Mouse (Mus musculus) heart, embryonic 12.5 days (tissue): ENCODE data around the gene Cbx8. TPM values are rescaled to one million over a fixed set of nuclear protein-coding genes. Genes with fewer than 3 reads are reported as not detected.

Experiments used
- ATAC-seq: fragments of 200-750 bp; cut with Nextera tagmentation; 2 replicates; pipeline ENCODE4 v1.8.0; 2017; ENCODE audit warnings: moderate TSS enrichment, moderate library complexity; ENCODE audit not compliant: insufficient number of reproducible peaks, low FRiP score
- H3K27ac ChIP-seq: fragments of 300-500 bp; sonication (generic); 2 replicates; pipeline ENCODE4 v1.5.1; 2016; ENCODE audit warnings: mild to moderate bottlenecking, moderate library complexity; ENCODE audit not compliant: poor library complexity, severe bottlenecking
- H3K27me3 ChIP-seq: fragments of 300-500 bp; sonication (generic); replicated peaks from 2 replicates; pipeline ENCODE4 v1.6.1; 2016; ENCODE audit warnings: mild to moderate bottlenecking, moderate library complexity
- H3K36me3 ChIP-seq: fragments of 300-500 bp; sonication (generic); 2 replicates; pipeline ENCODE4 v1.6.1; 2016; ENCODE audit warnings: mild to moderate bottlenecking, moderate library complexity
- H3K4me1 ChIP-seq: fragments of 300-500 bp; sonication (generic); replicated peaks from 2 replicates; pipeline ENCODE4 v1.6.1; 2016; ENCODE audit warnings: mild to moderate bottlenecking
- H3K4me2 ChIP-seq: fragments of 300-500 bp; sonication (generic); 2 replicates; pipeline ENCODE4 v1.6.1; 2016; ENCODE audit warnings: mild to moderate bottlenecking, moderate library complexity
- H3K4me3 ChIP-seq: fragments of 300-500 bp; sonication (generic); 2 replicates; pipeline ENCODE4 v1.5.1; 2016; ENCODE audit warnings: mild to moderate bottlenecking
- H3K9ac ChIP-seq: fragments of 300-500 bp; sonication (generic); 2 replicates; pipeline ENCODE4 v1.6.1; 2016; ENCODE audit warnings: mild to moderate bottlenecking, moderate library complexity
- H3K9me3 ChIP-seq: fragments of 300-500 bp; sonication (generic); replicated peaks from 2 replicates; pipeline ENCODE4 v1.6.1; 2016; ENCODE audit warnings: mild to moderate bottlenecking, moderate library complexity
- WGBS: fragments of 180-500 bp; shearing (Covaris S2); methylation state at CpG from one replicate; pipeline ENCODE4 v1.1.7; 2016; 5-methylcytosine and 5-hydroxymethylcytosine counted together
- polyA plus RNA-seq: library from polyadenylated mRNA; unstranded; fragments of >200 nt; fragmentation: Nextera tagmentation; extraction: Ambion mirVana; gene quantifications from 2 replicates; pipeline ENCODE4 v1.2.1, GENCODE M21; 2016

Gene Cbx8
- polyA plus RNA-seq = 7.3 and 8.8 TPM in 2 replicates

DNA sequence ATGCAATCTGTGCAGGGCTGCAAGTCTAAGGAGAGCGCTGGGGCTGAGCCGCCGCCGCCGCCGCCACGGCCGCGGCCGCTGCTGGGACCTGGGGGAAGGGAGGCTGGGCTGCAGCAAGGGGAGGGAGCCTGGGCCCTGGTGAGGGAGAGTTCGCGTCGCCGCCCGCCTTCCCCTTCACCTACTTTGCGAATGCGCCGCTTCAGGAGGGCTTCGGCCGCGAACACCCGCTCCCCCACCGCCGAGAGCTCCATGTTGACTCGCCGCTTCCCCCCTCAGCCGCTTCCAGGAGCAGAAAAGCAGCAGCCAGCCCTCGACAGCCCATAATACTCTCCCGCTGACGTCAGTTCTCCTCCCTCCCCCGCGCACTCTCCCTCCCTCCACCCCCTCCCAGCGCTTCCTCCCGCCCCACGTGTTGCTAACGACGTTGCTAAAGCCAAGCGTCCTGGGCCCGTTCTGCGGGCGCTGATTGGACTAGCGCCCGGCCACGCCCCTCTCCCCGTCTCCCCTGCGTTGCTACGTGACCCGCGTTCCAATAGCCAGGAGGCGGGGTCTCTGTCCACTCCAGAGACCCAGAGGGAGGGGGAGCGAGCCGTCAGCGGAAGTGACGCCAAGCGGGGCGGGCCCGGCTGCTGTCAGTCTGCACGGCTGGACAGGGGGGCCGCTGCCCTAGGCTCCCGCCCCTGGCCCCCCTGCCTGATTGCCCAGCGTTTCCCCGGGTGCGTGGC lies at the start of gene Cbx8:
Gene Cbx8 (minus strand): TSS at position 370 of the 725 bp plus-strand sequence.
- peak within 1 kb of the TSS; percentile 94 for H3K4me2 ChIP-seq
- H3K9me3 ChIP-seq = no peaks in the 10 kb centered on the region
- peak within 1 kb of the TSS; percentile 88 for H3K9ac ChIP-seq
- H3K27ac ChIP-seq = peak within 1 kb of the TSS; percentile 85
- peaks cover 79% of the 10 kb centered on the region for H3K27me3 ChIP-seq
- WGBS = under 1% methylated on average over 52 of the region's 63 CpGs
- peaks cover 62% of the 10 kb centered on the region for H3K4me1 ChIP-seq
- peak; percentile 96 for ATAC-seq
- H3K4me3 ChIP-seq = peak within 1 kb of the TSS; percentile 78
- peaks cover 10% of the 10 kb centered on the region for H3K36me3 ChIP-seq

DNA sequence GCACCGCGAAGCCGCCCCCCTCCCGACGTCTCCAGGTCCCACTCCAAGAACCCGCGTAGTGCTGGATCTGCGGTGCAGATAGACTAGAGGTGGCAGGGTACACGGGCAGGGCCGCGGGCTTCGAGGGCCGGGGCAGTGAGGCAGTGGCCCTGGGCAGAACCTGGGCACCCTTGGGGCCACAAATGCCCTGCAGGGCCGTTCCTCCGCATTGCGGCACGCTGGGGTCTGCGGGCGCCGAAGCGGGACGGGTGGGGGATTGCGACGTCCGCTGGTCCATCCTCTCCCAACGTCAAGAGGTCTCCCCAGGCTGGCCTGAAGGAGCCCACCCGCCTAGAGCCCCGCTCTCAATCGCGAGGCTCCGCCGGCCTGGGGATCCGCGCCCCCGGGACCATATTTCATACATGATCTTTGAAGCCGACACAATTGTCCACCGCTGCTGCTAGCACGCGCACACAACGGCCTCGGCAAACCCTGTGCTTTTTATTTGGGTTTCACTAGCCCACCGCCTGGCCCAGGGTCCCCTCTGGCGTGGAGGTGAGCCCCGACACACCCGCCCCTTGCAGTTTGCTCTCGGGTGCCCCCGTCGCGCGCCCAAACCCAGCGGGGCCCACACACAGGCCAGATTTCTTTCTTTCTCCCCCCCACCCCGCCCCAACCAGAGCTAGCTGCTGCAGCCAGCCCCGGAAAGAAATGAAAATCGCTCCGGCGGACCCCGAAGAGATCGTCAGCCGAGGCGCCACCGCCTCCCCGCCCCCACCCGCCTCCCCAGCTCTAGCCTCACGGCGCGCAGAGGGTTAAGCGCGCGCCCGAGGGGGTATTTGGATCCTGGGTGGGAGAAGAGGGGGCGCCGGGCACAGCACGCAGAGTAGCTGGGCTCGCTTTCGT lies 49.5 kb upstream of the Cbx8 start:
- Histone ChIP-seq H3K36me3 (no peaks in the 10 kb centered on the region), H3K4me3 (peak overlapping the region; percentile 57), H3K9me3 (no peaks in the 10 kb centered on the region), H3K27me3 (peaks cover 36% of the 10 kb centered on the region), H3K9ac (peak overlapping the region; percentile 75), H3K4me2 (peak overlapping the region; percentile 96), H3K4me1 (peaks cover 60% of the 10 kb centered on the region), H3K27ac (no peak overlapping the region)
- no peak for ATAC-seq
- under 1% methylated on average over 75 of the region's 75 CpGs for WGBS

DNA sequence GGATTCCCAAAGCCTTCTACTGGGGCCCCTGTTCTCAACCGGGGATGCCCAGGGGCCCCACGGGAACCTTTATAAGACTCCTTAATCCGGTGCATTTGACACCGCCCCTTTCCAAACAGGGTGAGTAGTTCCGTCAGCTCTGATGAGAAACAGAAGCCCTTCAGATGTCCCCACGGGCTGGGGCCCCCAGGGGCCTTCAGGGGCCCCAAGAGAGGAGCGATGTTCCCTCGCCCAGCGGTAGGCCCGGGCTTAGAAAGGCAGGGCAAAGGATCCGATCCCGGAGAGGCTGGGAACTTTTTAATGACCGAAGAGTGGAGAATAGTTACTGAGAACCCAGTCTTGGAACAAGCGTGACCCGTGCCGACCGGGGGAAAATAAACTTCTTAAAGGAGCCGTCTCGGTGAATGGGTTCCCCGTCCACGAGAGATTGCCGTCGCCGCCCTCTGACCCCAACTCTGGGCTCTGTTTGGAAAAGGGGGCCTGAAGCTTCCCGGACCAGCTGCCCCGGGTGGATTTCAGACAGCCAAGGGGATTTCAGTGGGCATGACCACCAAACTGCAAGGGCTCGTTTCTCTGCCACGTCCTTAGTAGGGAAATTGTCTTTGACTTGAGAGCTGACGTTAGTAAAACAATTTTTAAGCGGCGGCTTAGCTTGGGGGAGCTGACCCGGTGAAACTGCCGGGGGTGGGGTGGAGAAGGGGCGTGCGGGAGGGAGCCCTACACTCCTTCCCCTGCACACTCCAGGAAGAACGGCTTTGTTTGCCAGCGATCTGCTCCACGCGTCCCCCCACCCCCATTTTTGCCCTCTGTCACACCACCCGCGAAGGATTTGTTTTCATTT lies 48.7 kb upstream of the Cbx8 start:
- Histone ChIP-seq H3K27me3 (peaks cover 36% of the 10 kb centered on the region), H3K27ac (no peak overlapping the region), H3K4me1 (peaks cover 56% of the 10 kb centered on the region), H3K9ac (peak overlapping the region; percentile 75; the same call in 1 of the 2 replicates), H3K9me3 (no peaks in the 10 kb centered on the region), H3K4me2 (peak overlapping the region; percentile 96), H3K4me3 (peak overlapping the region; percentile 57), H3K36me3 (no peaks in the 10 kb centered on the region)
- under 1% methylated on average over 41 of the region's 41 CpGs for WGBS
- no peak for ATAC-seq

DNA sequence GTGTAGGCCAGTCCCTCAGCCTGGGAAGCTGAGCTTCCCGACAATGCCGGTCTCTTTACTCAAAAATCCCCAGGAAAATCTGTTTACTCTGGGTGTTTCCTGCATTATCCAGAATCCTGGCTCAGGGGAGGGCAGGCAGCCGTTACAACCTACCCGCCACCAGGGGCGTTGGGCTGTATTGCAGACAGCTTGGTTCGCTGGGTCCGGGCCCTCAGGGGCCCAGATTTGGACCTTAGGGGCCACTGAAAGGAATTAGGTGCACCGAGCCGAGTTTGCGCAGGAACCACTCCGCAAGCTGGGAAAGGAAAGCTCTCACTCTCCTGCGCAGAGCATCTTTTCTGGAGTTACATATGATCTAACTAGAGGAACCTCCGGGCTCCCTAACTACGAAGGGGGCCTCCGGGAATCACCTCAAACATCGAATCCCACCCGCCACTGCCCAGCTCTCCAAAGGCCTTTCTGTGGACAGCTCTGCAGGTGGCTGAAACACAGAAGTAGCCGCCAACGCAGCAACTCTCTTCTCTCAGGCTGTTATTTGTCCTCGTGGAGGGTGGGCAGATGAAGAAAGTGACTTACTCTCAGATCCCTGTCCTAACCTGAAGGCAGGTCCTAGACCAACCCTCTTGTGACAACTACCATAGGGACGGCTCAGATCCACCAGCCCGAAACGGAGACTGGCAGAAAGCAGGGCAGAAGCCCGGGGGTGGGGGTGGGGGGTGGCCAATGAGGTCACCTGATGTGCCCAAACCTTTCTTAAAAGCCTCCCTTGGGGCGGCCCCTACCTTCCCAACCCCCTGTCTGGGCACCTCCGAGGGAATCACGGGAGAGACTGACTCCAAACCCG lies 47.8 kb upstream of the Cbx8 start:
- no peak for ATAC-seq
- Histone ChIP-seq H3K27ac (no peak overlapping the region), H3K27me3 (peaks cover 36% of the 10 kb centered on the region), H3K4me3 (peak overlapping the region; percentile 57; the same call in 1 of the 2 replicates), H3K9me3 (no peaks in the 10 kb centered on the region), H3K36me3 (no peaks in the 10 kb centered on the region), H3K4me1 (peaks cover 61% of the 10 kb centered on the region), H3K4me2 (peak overlapping the region; percentile 96; the same call in 1 of the 2 replicates), H3K9ac (no peak overlapping the region)
- 2% methylated on average over 28 of the region's 28 CpGs for WGBS

DNA sequence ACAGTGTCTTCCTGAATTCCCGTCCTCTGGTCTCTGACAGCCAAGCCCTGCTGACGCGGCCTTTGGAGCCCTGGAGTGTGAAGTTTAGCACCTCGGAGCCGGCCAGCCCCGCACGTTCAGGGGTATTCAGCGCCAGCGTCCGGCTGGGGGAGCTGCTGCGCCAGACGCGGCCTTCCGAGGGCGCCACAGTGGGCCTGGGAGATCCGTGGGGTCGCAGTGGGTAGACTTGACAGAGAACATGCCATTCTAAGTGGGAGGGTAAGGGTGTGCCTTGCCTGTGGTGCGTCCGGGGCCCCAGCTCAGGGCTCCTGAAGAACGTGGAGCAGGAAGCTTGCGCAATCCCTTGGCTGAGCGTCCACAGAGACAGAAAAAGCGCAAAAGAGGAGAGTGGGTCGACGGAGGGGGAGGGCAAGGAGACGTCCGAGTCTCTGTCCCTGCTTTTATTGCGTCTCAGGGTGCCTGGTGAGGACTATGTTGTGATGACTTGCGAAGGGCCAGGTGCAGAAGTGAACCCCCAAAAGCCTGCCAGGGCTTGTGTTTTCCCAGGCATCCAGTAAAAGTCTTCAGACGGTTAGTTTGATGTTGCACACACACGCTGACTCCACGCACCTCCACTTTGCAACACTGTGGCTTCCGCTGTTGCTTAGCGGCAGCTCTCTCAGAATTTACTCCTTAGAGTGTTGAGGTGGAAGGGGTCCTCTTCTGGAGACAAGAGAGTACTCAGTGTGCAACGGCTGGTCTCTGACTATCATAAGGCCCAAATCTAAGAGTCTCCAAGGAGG lies 46.7 kb upstream of the Cbx8 start:
- 5% methylated on average over 35 of the region's 35 CpGs for WGBS
- peaks cover 69% of the 10 kb centered on the region for H3K4me1 ChIP-seq
- peak overlapping the region; percentile 9; the same call in 1 of the 2 replicates for H3K9ac ChIP-seq
- no peaks in the 10 kb centered on the region for H3K9me3 ChIP-seq
- peak overlapping the region; percentile 45 for H3K4me2 ChIP-seq
- H3K27ac ChIP-seq = no peak overlapping the region
- H3K4me3 ChIP-seq = peak overlapping the region; percentile 21
- no peak for ATAC-seq
- peaks cover 46% of the 10 kb centered on the region for H3K27me3 ChIP-seq
- peaks cover 2% of the 10 kb centered on the region; the same call in 1 of the 2 replicates for H3K36me3 ChIP-seq

DNA sequence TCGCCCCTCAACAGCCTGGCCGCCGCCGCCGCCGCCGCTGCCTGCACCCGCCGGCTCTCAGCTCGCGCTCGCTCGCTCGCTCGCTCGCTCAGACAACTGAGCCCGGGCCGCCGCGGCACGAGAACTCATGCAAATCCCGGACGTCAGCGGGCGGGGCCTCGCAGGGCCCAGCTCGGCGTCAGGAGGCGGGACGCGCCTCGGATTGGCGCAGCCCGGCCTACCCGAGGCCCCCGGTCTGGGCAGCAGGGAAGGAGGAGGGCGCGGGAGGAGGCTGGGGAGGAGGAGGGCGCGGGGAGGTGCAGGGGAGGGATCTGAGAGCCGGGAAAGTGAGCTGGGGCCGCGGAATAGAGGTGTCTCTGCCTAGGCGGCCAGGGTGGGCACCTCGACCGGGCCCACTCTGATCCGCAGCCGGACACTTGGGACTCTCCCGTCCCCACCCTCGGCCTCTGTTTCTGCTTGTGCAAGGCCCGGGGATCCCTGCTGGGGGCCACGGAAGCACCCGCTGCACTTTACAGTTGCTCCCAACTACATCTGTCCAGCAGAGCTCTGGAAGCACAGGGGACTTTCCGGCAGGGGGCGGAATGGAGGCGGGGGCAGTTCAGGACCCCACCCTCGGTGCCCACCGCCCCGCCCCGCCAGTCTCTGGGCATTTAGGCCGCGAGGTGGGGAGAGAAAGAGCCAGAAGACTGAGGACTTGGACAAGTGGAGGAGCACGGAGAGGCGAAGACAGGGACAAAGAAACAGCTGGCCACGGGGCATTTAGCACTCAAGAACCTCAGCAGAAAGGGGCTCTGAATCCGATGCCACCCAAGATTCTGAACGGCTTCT lies 45.6 kb upstream of the Cbx8 start, which contains the start of gene Cbx4:
Gene Cbx4 (minus strand): TSS at position 78 of the 828 bp plus-strand sequence.
- H3K27me3 ChIP-seq = peaks cover 58% of the 10 kb centered on the region
- WGBS = under 1% methylated on average over 62 of the region's 67 CpGs
- peak within 1 kb of the TSS; percentile 98 for H3K27ac ChIP-seq
- H3K36me3 ChIP-seq = peaks cover 14% of the 10 kb centered on the region
- H3K4me3 ChIP-seq = peak within 1 kb of the TSS; percentile 83
- peak within 1 kb of the TSS; percentile 95 for H3K9ac ChIP-seq
- H3K4me1 ChIP-seq = peaks cover 74% of the 10 kb centered on the region
- ATAC-seq = peak; percentile 86
- H3K4me2 ChIP-seq = peak within 1 kb of the TSS; percentile 95
- H3K9me3 ChIP-seq = no peaks in the 10 kb centered on the region

DNA sequence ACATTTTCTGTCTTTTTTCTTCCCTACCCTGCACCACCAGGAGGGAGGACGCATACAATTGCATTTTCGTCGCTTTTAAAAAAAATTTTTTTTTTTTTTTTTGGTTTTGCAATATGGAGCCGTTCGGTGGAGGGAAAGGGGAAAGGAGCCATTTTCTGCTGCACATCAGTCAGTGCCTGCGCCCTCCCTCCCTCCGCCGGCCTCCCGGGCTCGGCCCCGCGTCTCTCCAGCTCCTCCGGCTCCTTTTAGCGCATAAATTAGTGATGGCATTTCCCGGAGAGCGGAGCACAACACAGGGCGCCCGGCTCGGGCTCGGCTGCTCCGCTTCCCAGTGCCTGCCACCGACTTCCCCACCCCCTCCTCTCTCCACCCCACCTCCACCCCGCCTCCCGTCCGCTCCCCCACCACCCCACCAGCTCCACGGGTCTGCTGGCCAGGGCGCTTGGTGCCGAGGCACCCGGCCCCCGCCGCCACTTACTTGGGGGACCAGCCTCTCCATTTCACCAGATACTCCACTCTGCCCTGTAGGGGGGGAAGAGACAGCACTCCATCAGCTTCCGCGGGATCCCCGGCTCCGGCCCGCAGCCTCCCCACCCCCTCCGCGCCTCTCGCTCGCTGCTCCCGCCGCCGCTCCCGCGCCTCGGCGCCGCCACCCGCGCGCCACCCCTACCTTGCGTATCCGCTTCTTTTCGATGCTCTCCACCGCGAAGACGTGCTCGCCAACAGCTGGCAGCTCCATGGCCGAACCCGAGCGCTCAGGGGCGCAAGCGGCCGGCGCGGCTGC lies 44.7 kb upstream of the Cbx8 start:
- peak overlapping the region; percentile 98 for H3K27ac ChIP-seq
- under 1% methylated on average over 66 of the region's 66 CpGs for WGBS
- H3K36me3 ChIP-seq = peaks cover 23% of the 10 kb centered on the region
- H3K27me3 ChIP-seq = peaks cover 67% of the 10 kb centered on the region
- peak overlapping the region; percentile 95 for H3K4me2 ChIP-seq
- ATAC-seq = peak; percentile 40
- H3K9me3 ChIP-seq = no peaks in the 10 kb centered on the region
- peak overlapping the region; percentile 83 for H3K4me3 ChIP-seq
- peaks cover 79% of the 10 kb centered on the region for H3K4me1 ChIP-seq
- H3K9ac ChIP-seq = peak overlapping the region; percentile 95

DNA sequence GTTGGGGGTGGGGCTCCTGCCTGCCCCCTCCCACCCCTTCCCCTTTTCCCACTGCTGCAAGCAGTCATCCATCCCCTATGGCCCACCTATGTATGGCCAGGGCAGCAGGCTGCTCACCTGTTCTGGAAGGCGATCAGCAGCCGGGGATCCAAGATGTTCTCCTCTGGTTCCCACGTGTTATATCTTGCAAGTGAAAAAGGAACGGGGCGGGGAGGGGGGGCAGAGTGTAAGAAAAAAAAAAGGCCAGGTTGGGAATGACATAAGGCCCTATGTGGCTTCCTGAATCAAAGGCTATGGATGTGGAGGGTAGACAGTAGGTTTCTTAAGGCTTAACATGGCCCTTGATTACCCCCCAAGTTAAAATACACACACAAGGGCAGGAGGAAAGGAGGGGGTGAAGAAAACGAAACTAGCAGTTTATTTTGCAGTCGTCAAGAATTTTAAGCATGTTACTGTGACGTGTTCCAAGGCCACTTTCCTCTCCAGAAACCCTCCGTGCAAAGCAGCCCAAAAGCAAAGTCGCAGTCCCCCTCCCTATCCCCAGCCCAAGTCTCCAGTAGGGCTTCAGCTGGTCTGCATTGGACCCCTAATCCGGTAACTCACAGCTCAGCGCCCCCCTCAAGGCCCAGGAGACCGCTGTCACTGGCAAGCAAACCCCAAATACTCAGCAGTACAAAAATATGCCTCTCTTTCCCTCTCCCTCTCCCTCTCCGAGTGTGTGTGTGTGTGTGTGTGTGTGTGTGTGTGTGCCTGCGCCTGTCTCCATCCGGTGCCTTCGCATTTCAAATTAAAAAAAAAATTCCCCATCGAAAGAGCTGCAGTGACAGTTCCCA lies 43.9 kb upstream of the Cbx8 start:
- Histone ChIP-seq H3K27ac (peak overlapping the region; percentile 98), H3K36me3 (peaks cover 24% of the 10 kb centered on the region), H3K4me1 (peaks cover 77% of the 10 kb centered on the region), H3K4me2 (peak overlapping the region; percentile 95), H3K9me3 (no peaks in the 10 kb centered on the region), H3K9ac (peak overlapping the region; percentile 95), H3K4me3 (peak overlapping the region; percentile 83), H3K27me3 (peaks cover 61% of the 10 kb centered on the region)
- ATAC-seq = no peak
- WGBS = 2% methylated on average over 18 of the region's 18 CpGs
